Mouse (Mus musculus) neural tube, embryonic 14.5 days (tissue): ENCODE measurements around the gene Pnma1. TPM values are rescaled to one million over a fixed set of nuclear protein-coding genes. Genes with fewer than 3 reads are reported as not detected.

ENCODE experiments used
- ATAC-seq: fragments of 200-750 bp; cut with Nextera tagmentation; 2 replicates; pipeline ENCODE4 v1.8.0; 2017; ENCODE audit warnings: low read depth, mild to moderate bottlenecking, moderate TSS enrichment, moderate library complexity
- H3K27ac ChIP-seq: fragments of 300-500 bp; sonication (generic); 2 replicates; pipeline ENCODE4 v1.5.1; 2014; ENCODE audit warnings: low read depth, mild to moderate bottlenecking, control low read depth, low read length, moderate library complexity, mixed read lengths
- H3K27me3 ChIP-seq: fragments of 300-500 bp; sonication (generic); 2 replicates; pipeline ENCODE4 v1.6.1; 2014; ENCODE audit warnings: low read length; ENCODE audit not compliant: control insufficient read depth, insufficient read depth
- H3K36me3 ChIP-seq: fragments of 300-500 bp; sonication (generic); 2 replicates; pipeline ENCODE4 v1.6.1; 2014; ENCODE audit warnings: low read length, mixed read lengths; ENCODE audit not compliant: control insufficient read depth, insufficient read depth
- H3K4me1 ChIP-seq: fragments of 300-500 bp; sonication (generic); 2 replicates; pipeline ENCODE4 v1.6.1; 2014; ENCODE audit warnings: low read length; ENCODE audit not compliant: control insufficient read depth, insufficient read depth
- H3K4me2 ChIP-seq: fragments of 300-500 bp; sonication (generic); 2 replicates; pipeline ENCODE4 v1.6.1; 2014; ENCODE audit warnings: mild to moderate bottlenecking, low read depth, low read length, control low read depth
- H3K4me3 ChIP-seq: fragments of 300-500 bp; sonication (generic); 2 replicates; pipeline ENCODE4 v1.5.1; 2014; ENCODE audit warnings: low read depth, low read length, control low read depth, mixed read lengths
- H3K9ac ChIP-seq: fragments of 300-500 bp; sonication (generic); replicated peaks from 2 replicates; pipeline ENCODE4 v1.6.1; 2014; ENCODE audit warnings: low read depth, mild to moderate bottlenecking, control low read depth, low read length, mixed read lengths
- H3K9me3 ChIP-seq: fragments of 300-500 bp; sonication (generic); 2 replicates; pipeline ENCODE4 v1.6.1; 2016; ENCODE audit warnings: low read length; ENCODE audit not compliant: control insufficient read depth
- WGBS: fragments of 180-500 bp; shearing (Covaris S2); extraction: QIAGEN DNeasy Blood & Tissue Kit; methylation state at CpG from one replicate; pipeline ENCODE4 v1.1.7; 2014; 5-methylcytosine and 5-hydroxymethylcytosine counted together
- polyA plus RNA-seq: library from polyadenylated mRNA; unstranded; fragments of >200 nt; fragmentation: Nextera tagmentation; extraction: Ambion mirVana; gene quantifications from 2 replicates; pipeline ENCODE4 v1.2.1, GENCODE M21; 2014

The Pnma1 gene
- polyA plus RNA-seq, 1 experiment from 2014 or later = 3.4 TPM

GRCm38 (mm10) chr12:84161616-84162433, 13.5 kb upstream of the Pnma1 start:
- Histone ChIP-seq H3K4me3 (no peak overlapping the region), H3K4me2 (no peak overlapping the region), H3K27me3 (no peaks in the 10 kb centered on the region), H3K9ac (no peak overlapping the region), H3K4me1 (no peaks in the 10 kb centered on the region), H3K27ac (no peak overlapping the region), H3K36me3 (peaks cover 10% of the 10 kb centered on the region), H3K9me3 (no peaks in the 10 kb centered on the region)
- ATAC-seq = no peak
- WGBS = 75% methylated on average over 14 of the region's 14 CpGs

- no peaks in the 10 kb centered on the region for H3K27me3 ChIP-seq
- H3K36me3 ChIP-seq = peaks cover 10% of the 10 kb centered on the region
- no peak overlapping the region for H3K9ac ChIP-seq
- no peak overlapping the region for H3K4me3 ChIP-seq
- H3K9me3 ChIP-seq = no peaks in the 10 kb centered on the region
- H3K4me2 ChIP-seq = no peak overlapping the region
- H3K27ac ChIP-seq = no peak overlapping the region
- ATAC-seq = no peak
- 90% methylated on average over 8 of the region's 8 CpGs for WGBS
- no peaks in the 10 kb centered on the region for H3K4me1 ChIP-seq
Observed at GRCm38 (mm10) chr12:84161116-84161515, 12.8 kb upstream of the Pnma1 start.

GRCm38 (mm10) chr12:84160491-84160890, 12.2 kb upstream of the Pnma1 start:
- Histone ChIP-seq H3K27me3 (no peaks in the 10 kb centered on the region), H3K36me3 (peaks cover 10% of the 10 kb centered on the region), H3K4me2 (no peak overlapping the region), H3K9me3 (no peaks in the 10 kb centered on the region), H3K9ac (no peak overlapping the region), H3K27ac (no peak overlapping the region), H3K4me1 (no peaks in the 10 kb centered on the region), H3K4me3 (no peak overlapping the region)
- ATAC-seq = no peak
- WGBS = over 99% methylated on average over 8 of the region's 8 CpGs

- no peak for ATAC-seq
- 94% methylated on average over 14 of the region's 14 CpGs for WGBS
- Histone ChIP-seq H3K27me3 (no peaks in the 10 kb centered on the region), H3K36me3 (peaks cover 10% of the 10 kb centered on the region), H3K9me3 (no peaks in the 10 kb centered on the region), H3K4me3 (no peak overlapping the region), H3K9ac (no peak overlapping the region), H3K27ac (no peak overlapping the region), H3K4me2 (no peak overlapping the region), H3K4me1 (no peaks in the 10 kb centered on the region)
Observed at GRCm38 (mm10) chr12:84158156-84158555, 9.9 kb upstream of the Pnma1 start.

GRCm38 (mm10) chr12:84156210-84156609, 7.9 kb upstream of the Pnma1 start:
- Histone ChIP-seq H3K27ac (no peak overlapping the region), H3K4me2 (no peak overlapping the region), H3K9me3 (no peaks in the 10 kb centered on the region), H3K4me1 (no peaks in the 10 kb centered on the region), H3K27me3 (no peaks in the 10 kb centered on the region), H3K9ac (no peak overlapping the region), H3K4me3 (no peak overlapping the region), H3K36me3 (peaks cover 22% of the 10 kb centered on the region)
- ATAC-seq = no peak
- WGBS = 94% methylated on average over 18 of the region's 18 CpGs

- WGBS = 87% methylated on average over 2 of the region's 2 CpGs
- H3K36me3 ChIP-seq = peaks cover 22% of the 10 kb centered on the region
- no peaks in the 10 kb centered on the region for H3K4me1 ChIP-seq
- no peaks in the 10 kb centered on the region for H3K27me3 ChIP-seq
- H3K4me2 ChIP-seq = no peak overlapping the region
- no peak for ATAC-seq
- no peak overlapping the region for H3K9ac ChIP-seq
- H3K27ac ChIP-seq = no peak overlapping the region
- no peak overlapping the region for H3K4me3 ChIP-seq
- H3K9me3 ChIP-seq = no peaks in the 10 kb centered on the region
Observed at GRCm38 (mm10) chr12:84155523-84155871, 7.2 kb upstream of the Pnma1 start.

- ATAC-seq = no peak
- H3K9me3 ChIP-seq = no peaks in the 10 kb centered on the region
- no peaks in the 10 kb centered on the region for H3K27me3 ChIP-seq
- H3K27ac ChIP-seq = no peak overlapping the region
- H3K4me1 ChIP-seq = no peaks in the 10 kb centered on the region
- peaks cover 22% of the 10 kb centered on the region for H3K36me3 ChIP-seq
- H3K4me2 ChIP-seq = no peak overlapping the region
- H3K4me3 ChIP-seq = no peak overlapping the region
- no peak overlapping the region for H3K9ac ChIP-seq
- 62% methylated on average over 11 of the region's 11 CpGs for WGBS
Observed at GRCm38 (mm10) chr12:84154786-84155522, 6.7 kb upstream of the Pnma1 start.

GRCm38 (mm10) chr12:84153414-84153813, 5.1 kb upstream of the Pnma1 start:
- Histone ChIP-seq H3K4me1 (no peaks in the 10 kb centered on the region), H3K27ac (no peak overlapping the region), H3K9me3 (no peaks in the 10 kb centered on the region), H3K4me2 (no peak overlapping the region), H3K9ac (no peak overlapping the region), H3K36me3 (peaks cover 18% of the 10 kb centered on the region), H3K27me3 (no peaks in the 10 kb centered on the region), H3K4me3 (no peak overlapping the region)
- ATAC-seq = no peak
- 78% methylated on average over 6 of the region's 6 CpGs for WGBS
